Mouse (Mus musculus): Measurements from ENCODE around the gene Tph2.

The Tph2 gene

GRCm38 (mm10) chr10:115143641-115144040 lies 41.2 kb downstream of the Tph2 start:
- in situ Hi-C loops (cut with MboI; ENCODE audit: low sequenced_read_pairs), result no loop called here

- in situ Hi-C loops (cut with MboI; ENCODE audit: low sequenced_read_pairs), result no loop called here
These were observed 47.8 kb downstream of the Tph2 start for GRCm38 (mm10) chr10:115137016-115137415.

- in situ Hi-C loops (cut with MboI; ENCODE audit: low sequenced_read_pairs), result no loop called here
These were observed 56.9 kb downstream of the Tph2 start for GRCm38 (mm10) chr10:115127907-115128306.

- in situ Hi-C loops (cut with MboI; ENCODE audit: low sequenced_read_pairs), result no loop called here
These were observed 59.3 kb downstream of the Tph2 start for GRCm38 (mm10) chr10:115125550-115125949.

- in situ Hi-C loops (cut with MboI; ENCODE audit: low sequenced_read_pairs), result no loop called here
These were observed 59.8 kb downstream of the Tph2 start for GRCm38 (mm10) chr10:115125027-115125426.

- in situ Hi-C loops (cut with MboI; ENCODE audit: low sequenced_read_pairs), result no loop called here
These were observed 76.9 kb downstream of the Tph2 start for GRCm38 (mm10) chr10:115107666-115108540.

- in situ Hi-C loops (cut with MboI; ENCODE audit: low sequenced_read_pairs), result no loop called here
These were observed 80.6 kb downstream of the Tph2 start for GRCm38 (mm10) chr10:115104175-115104574.

GRCm38 (mm10) chr10:115099890-115100580 lies 84.8 kb downstream of the Tph2 start:
- in situ Hi-C loops (cut with MboI; ENCODE audit: low sequenced_read_pairs), result no loop called here

GRCm38 (mm10) chr10:115097163-115097562 lies 87.7 kb downstream of the Tph2 start:
- in situ Hi-C loops (cut with MboI; ENCODE audit: low sequenced_read_pairs), result no loop called here

GRCm38 (mm10) chr10:115096191-115096590 lies 88.6 kb downstream of the Tph2 start:
- in situ Hi-C loops (cut with MboI; ENCODE audit: low sequenced_read_pairs), result no loop called here

- in situ Hi-C loops (cut with MboI; ENCODE audit: low sequenced_read_pairs), result no loop called here
These were observed 106.6 kb downstream of the Tph2 start for GRCm38 (mm10) chr10:115078232-115078631.

GRCm38 (mm10) chr10:115069123-115069911 lies 115.5 kb downstream of the Tph2 start:
- in situ Hi-C loops (cut with MboI; ENCODE audit: low sequenced_read_pairs), result no loop called here

- in situ Hi-C loops (cut with MboI; ENCODE audit: low sequenced_read_pairs), result no loop called here
These were observed 120.9 kb downstream of the Tph2 start for GRCm38 (mm10) chr10:115063936-115064335.

- in situ Hi-C loops (cut with MboI; ENCODE audit: low sequenced_read_pairs), result no loop called here
These were observed 123.3 kb downstream of the Tph2 start for GRCm38 (mm10) chr10:115061498-115061897.

- in situ Hi-C loops (cut with MboI; ENCODE audit: low sequenced_read_pairs), result no loop called here
These were observed 124.1 kb downstream of the Tph2 start for GRCm38 (mm10) chr10:115060759-115061158.

GRCm38 (mm10) chr10:115051602-115052001 lies 133.2 kb downstream of the Tph2 start:
- in situ Hi-C loops (cut with MboI; ENCODE audit: low sequenced_read_pairs), result no loop called here

- in situ Hi-C loops (cut with MboI; ENCODE audit: low sequenced_read_pairs), result no loop called here
These were observed 134.1 kb downstream of the Tph2 start for GRCm38 (mm10) chr10:115050674-115051073.

- in situ Hi-C loops (cut with MboI; ENCODE audit: low sequenced_read_pairs), result no loop called here
These were observed 134.6 kb downstream of the Tph2 start for GRCm38 (mm10) chr10:115050178-115050577.

GRCm38 (mm10) chr10:115048565-115048964 lies 136.3 kb downstream of the Tph2 start:
- in situ Hi-C loops (cut with MboI; ENCODE audit: low sequenced_read_pairs), result no loop called here

- in situ Hi-C loops (cut with MboI; ENCODE audit: low sequenced_read_pairs), result no loop called here
These were observed 149.1 kb downstream of the Tph2 start for GRCm38 (mm10) chr10:115035748-115036147.
